Mouse (Mus musculus): ENCODE measurements around the gene Derl3.

Derl3 gene

GRCm38 (mm10) chr10:75913013-75913589 is 19.9 kb downstream of the Derl3 start:
- DNase-seq (ENCODE audit: low spot score in 2 of 2), result no peak

- no peak for DNase-seq (ENCODE audit: low spot score in 2 of 2)
Observed at GRCm38 (mm10) chr10:75915557-75915956, 22.3 kb downstream of the Derl3 start.

GRCm38 (mm10) chr10:75916840-75917239 is 23.6 kb downstream of the Derl3 start:
- DNase-seq (ENCODE audit: low spot score in 2 of 2), result no peak

GRCm38 (mm10) chr10:75919026-75919425 is 25.8 kb downstream of the Derl3 start:
- DNase-seq (ENCODE audit: low spot score in 2 of 2), result no peak

- DNase-seq (ENCODE audit: low spot score in 2 of 2), result peak; percentile 93 to 94
Observed at GRCm38 (mm10) chr10:75921026-75921725, 28.0 kb downstream of the Derl3 start, which contains the start of gene Smarcb1. TSS of gene Smarcb1 (minus strand) at chr10:75921617.

GRCm38 (mm10) chr10:75921726-75922560 is 28.7 kb downstream of the Derl3 start:
- DNase-seq (ENCODE audit: low spot score in 2 of 2), result no peak

GRCm38 (mm10) chr10:75924324-75924723 is 31.1 kb downstream of the Derl3 start:
- no peak for DNase-seq (ENCODE audit: low spot score in 2 of 2)

GRCm38 (mm10) chr10:75926396-75926795 is 33.2 kb downstream of the Derl3 start:
- DNase-seq (ENCODE audit: low spot score in 2 of 2), result no peak

- DNase-seq (ENCODE audit: low spot score in 2 of 2), result no peak
Observed at GRCm38 (mm10) chr10:75930304-75930703, 37.1 kb downstream of the Derl3 start.

GRCm38 (mm10) chr10:75931311-75931710 is 38.1 kb downstream of the Derl3 start:
- DNase-seq (ENCODE audit: low spot score in 2 of 2), result no peak

GRCm38 (mm10) chr10:75932081-75932678 is 39.0 kb downstream of the Derl3 start:
- DNase-seq (ENCODE audit: low spot score in 2 of 2), result peak; percentile 31 to 58

GRCm38 (mm10) chr10:75932891-75933290 is 39.7 kb downstream of the Derl3 start, which contains the start of gene Chchd10:
TSS of gene Chchd10 (plus strand) at chr10:75933130.
- no peak for DNase-seq (ENCODE audit: low spot score in 2 of 2)

GRCm38 (mm10) chr10:75934991-75935390 is 41.8 kb downstream of the Derl3 start:
- no peak for DNase-seq (ENCODE audit: low spot score in 2 of 2)

- peak; percentile 58 to 66 for DNase-seq (ENCODE audit: low spot score in 2 of 2)
Observed at GRCm38 (mm10) chr10:75935680-75936541, 42.7 kb downstream of the Derl3 start, which contains the start of gene Mmp11. TSS of gene Mmp11 (minus strand) at chr10:75936496.

- peak; percentile 35 to 36 for DNase-seq (ENCODE audit: low spot score in 2 of 2)
Observed at GRCm38 (mm10) chr10:75936909-75937667, 43.9 kb downstream of the Derl3 start.

GRCm38 (mm10) chr10:75937851-75938643 is 44.8 kb downstream of the Derl3 start:
- peak; percentile 53 to 57 for DNase-seq (ENCODE audit: low spot score in 2 of 2)

- peak; percentile 54 to 75 for DNase-seq (ENCODE audit: low spot score in 2 of 2)
Observed at GRCm38 (mm10) chr10:75939481-75940234, 46.4 kb downstream of the Derl3 start.

- no peak for DNase-seq (ENCODE audit: low spot score in 2 of 2)
Observed at GRCm38 (mm10) chr10:75940520-75940919, 47.3 kb downstream of the Derl3 start, which contains the start of gene Gm867. TSS of gene Gm867 (minus strand) at chr10:75940672.

All from spleen, postnatal 36 days (tissue).